Mouse (Mus musculus): Measurements from ENCODE around the gene Nbea.

- no peak for TF ChIP-seq MAFK (IDR thresholded peaks at IDR 0.05; ENCODE audit: insufficient read depth, low read depth, low read length)
- TF ChIP-seq HCFC1 (IDR thresholded peaks at IDR 0.05; ENCODE audit: borderline replicate concordance, insufficient read depth, low read length), result no peak
Measured at GRCm38 (mm10) chr3:56188238-56188637, 4.7 kb upstream of the Nbea start.

Data from ES-E14 (cell line).